Mouse (Mus musculus) liver, postnatal 0 days (tissue): ENCODE results near the gene D030056L22Rik.

Experiments used
- CTCF ChIP-seq: sonication (generic); IDR thresholded peaks from 2 replicates; pipeline ENCODE4 v1.5.1; 2016; ENCODE audit warnings: antibody characterized with exemption, low read depth
- EP300 ChIP-seq: IDR thresholded peaks from 2 replicates; pipeline ENCODE4 v1.6.1; 2016; ENCODE audit warnings: antibody characterized with exemption, low read depth, mild to moderate bottlenecking

DNA sequence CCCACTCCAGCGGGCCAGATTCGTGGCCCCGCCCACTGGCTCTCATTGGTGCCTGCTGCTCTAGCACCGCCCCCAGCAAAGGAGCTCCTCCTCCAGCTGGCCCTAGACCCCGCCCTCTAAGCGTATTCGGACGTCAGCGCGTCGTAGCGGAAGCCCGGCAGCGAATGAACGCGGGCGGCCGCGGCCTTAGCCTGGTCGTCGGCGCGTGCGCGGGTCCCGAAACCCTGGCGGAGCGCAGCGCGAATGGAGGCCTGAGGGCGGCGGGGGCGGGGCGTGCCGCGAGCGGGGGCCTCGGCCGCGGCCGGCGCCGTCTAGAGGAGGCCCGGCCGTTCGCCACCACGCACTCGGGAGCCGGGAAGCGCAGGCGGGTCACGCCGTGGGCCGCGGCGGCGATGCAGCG, 42.4 kb upstream of the D030056L22Rik start, which contains the start of gene Carnmt1:
- TF ChIP-seq CTCF (no peak), EP300 (no peak)
